ENCODE assay signal across 8 mouse cellular contexts in the genomic region with DNA sequence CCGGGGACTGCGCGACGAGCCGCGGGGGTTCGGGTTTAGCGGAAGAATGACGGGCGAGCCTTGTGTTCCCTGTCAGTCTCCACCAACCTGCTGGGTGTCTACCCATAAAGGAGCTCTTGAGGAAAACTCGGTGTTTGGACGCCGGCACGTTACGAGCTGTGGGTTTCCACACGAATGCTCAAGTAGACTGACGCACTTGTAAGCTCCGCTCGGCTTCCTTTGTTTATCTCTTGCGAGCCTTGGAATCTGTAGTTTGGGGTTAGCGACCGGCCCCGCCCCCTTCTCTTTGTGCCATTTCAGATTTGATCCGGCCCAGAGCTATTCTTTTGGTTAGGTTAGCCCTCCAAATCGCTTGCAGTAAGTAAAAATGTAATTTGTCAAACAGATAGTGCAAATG. TPM values are rescaled to one million over a fixed set of nuclear protein-coding genes. Genes with fewer than 3 reads are reported as not detected.
DNase-seq lines count a peak whose midpoint lies in the region; ATAC-seq lines count a peak whose summit lies in the region.

No protein-coding gene starts in this region.

- H3K9me3 ChIP-seq in kidney, embryonic 14.5 days (ENCODE audit: control insufficient read depth, low read length), result no peaks in the 10 kb centered on the region
- no peaks in the 10 kb centered on the region for H3K9me3 ChIP-seq in forebrain, embryonic 11.5 days (ENCODE audit: control insufficient read depth, low read length)
- H3K9me3 ChIP-seq in midbrain, embryonic 10.5 days (replicated peaks), result no peaks in the 10 kb centered on the region

- H3K27me3 ChIP-seq in kidney, embryonic 14.5 days (ENCODE audit: control insufficient read depth, insufficient read depth, low read length), result no peaks in the 10 kb centered on the region
- no peaks in the 10 kb centered on the region for H3K27me3 ChIP-seq in forebrain, embryonic 11.5 days (ENCODE audit: control insufficient read depth, insufficient read depth, low read length)
- no peaks in the 10 kb centered on the region for H3K27me3 ChIP-seq in midbrain, embryonic 10.5 days (ENCODE audit: low read depth, poor library complexity, severe bottlenecking)

- ATAC-seq in kidney, embryonic 14.5 days (ENCODE audit: low FRiP score, low TSS enrichment), result no peak
- peak; percentile 68 for ATAC-seq in forebrain, embryonic 11.5 days (replicated peaks; ENCODE audit: low FRiP score)

- 0 out of 2 replicates have a peak, but pooled peaks cover 4% of the 10 kb centered on the region for H3K4me1 ChIP-seq in kidney, embryonic 14.5 days (ENCODE audit: control insufficient read depth, insufficient read depth, low read length)
- no peaks in the 10 kb centered on the region for H3K4me1 ChIP-seq in forebrain, embryonic 11.5 days (replicated peaks; ENCODE audit: control insufficient read depth, insufficient read depth, low read length)
- H3K4me1 ChIP-seq in midbrain, embryonic 10.5 days, result peaks cover 13% of the 10 kb centered on the region

- H3K4me3 ChIP-seq in kidney, embryonic 14.5 days (ENCODE audit: low read length), result peak overlapping the region; percentile 73
- peak overlapping the region; percentile 74 for H3K4me3 ChIP-seq in forebrain, embryonic 11.5 days (ENCODE audit: low read depth, low read length)
- H3K4me3 ChIP-seq in midbrain, embryonic 10.5 days, result peak overlapping the region; percentile 83

- H3K27ac ChIP-seq in kidney, embryonic 14.5 days (ENCODE audit: low read depth, low read length), result peak overlapping the region; percentile 81
- H3K27ac ChIP-seq in forebrain, embryonic 11.5 days (ENCODE audit: low read depth, low read length), result peak overlapping the region; percentile 90
- peak overlapping the region; percentile 94 for H3K27ac ChIP-seq in midbrain, embryonic 10.5 days (replicated peaks)

- peak overlapping the region; percentile 49 for H3K4me2 ChIP-seq in kidney, embryonic 14.5 days (replicated peaks; ENCODE audit: low read depth, low read length)
- peak overlapping the region; percentile 71 for H3K4me2 ChIP-seq in forebrain, embryonic 11.5 days (ENCODE audit: low read depth, low read length, severe bottlenecking)

- under 1% methylated on average over 25 of the region's 25 CpGs for WGBS in kidney, embryonic 14.5 days
- WGBS in forebrain, embryonic 11.5 days, result under 1% methylated on average over 25 of the region's 25 CpGs
- under 1% methylated on average over 25 of the region's 25 CpGs for WGBS in midbrain, embryonic 10.5 days

- H3K9ac ChIP-seq in kidney, embryonic 14.5 days (ENCODE audit: low read depth, low read length), result peak overlapping the region; percentile 67
- H3K9ac ChIP-seq in forebrain, embryonic 11.5 days (ENCODE audit: low read length), result peak overlapping the region; percentile 78

- no peak for DNase-seq in kidney, postnatal 4 days
- DNase-seq in NIH3T3 (ENCODE audit: low read depth), result peak; percentile 70
- no peak for DNase-seq in forebrain, embryonic 11.5 days (ENCODE audit: low spot score)
- DNase-seq in kidney, postnatal 36 days, result peak; percentile 32 to 72
- no peak for DNase-seq in midbrain, embryonic 10.5 days (ENCODE audit: low spot score)
- DNase-seq in cerebellum, postnatal 4 days (ENCODE audit: low spot score in 2 of 2), result no peak
- no peak for DNase-seq in frontal cortex, postnatal 36 days (ENCODE audit: low spot score in 2 of 2)

- no peaks in the 10 kb centered on the region for H3K36me3 ChIP-seq in kidney, embryonic 14.5 days (ENCODE audit: control insufficient read depth, insufficient read depth, low read length)
- no peaks in the 10 kb centered on the region for H3K36me3 ChIP-seq in forebrain, embryonic 11.5 days (ENCODE audit: control insufficient read depth, insufficient read depth, low read length)
- no peaks in the 10 kb centered on the region for H3K36me3 ChIP-seq in midbrain, embryonic 10.5 days

RNA-seq across cellular contexts. Expression of gene Avl9, which starts 0.6 kb away (rescaled TPM):
- 11.2 and 20.2 TPM in 2 replicates for polyA plus RNA-seq in kidney, embryonic 14.5 days (2014; fragmentation: Nextera tagmentation; extraction: Ambion mirVana)
- polyA plus RNA-seq in forebrain, embryonic 11.5 days (2014; fragmentation: Nextera tagmentation; extraction: Ambion mirVana), result 29.6 and 32.2 TPM in 2 replicates
- polyA plus RNA-seq in midbrain, embryonic 10.5 days (2016; fragmentation: Nextera tagmentation; extraction: Ambion mirVana), result 13.7 and 20.1 TPM in 2 replicates

RNA-seq across cellular contexts. Expression of gene Lsm5, which starts 10.8 kb away (rescaled TPM):
- polyA plus RNA-seq in kidney, embryonic 14.5 days (2014; fragmentation: Nextera tagmentation; extraction: Ambion mirVana), result 174 and 261 TPM in 2 replicates
- polyA plus RNA-seq in forebrain, embryonic 11.5 days (2014; fragmentation: Nextera tagmentation; extraction: Ambion mirVana), result 194 and 245 TPM in 2 replicates
- 185 and 223 TPM in 2 replicates for polyA plus RNA-seq in midbrain, embryonic 10.5 days (2016; fragmentation: Nextera tagmentation; extraction: Ambion mirVana)

Comparison
In these comparisons a context has a peak if more than half of its experiments do, and no peak if none do; other contexts are left out.
1. DNase-seq: peak in NIH3T3 (single experiment) and kidney, postnatal 36 days (2 of 2); none in kidney, postnatal 4 days (0 of 2), forebrain, embryonic 11.5 days (single experiment), midbrain, embryonic 10.5 days (single experiment), cerebellum, postnatal 4 days (0 of 2) and frontal cortex, postnatal 36 days (0 of 2).
2. Peak in every context shown above with its lines, with median percentiles within 50 percentile points of each other: H3K27ac ChIP-seq and H3K4me3 ChIP-seq.